Mouse (Mus musculus): Measurements from ENCODE around the gene Mvb12b.

The Mvb12b gene

DNA sequence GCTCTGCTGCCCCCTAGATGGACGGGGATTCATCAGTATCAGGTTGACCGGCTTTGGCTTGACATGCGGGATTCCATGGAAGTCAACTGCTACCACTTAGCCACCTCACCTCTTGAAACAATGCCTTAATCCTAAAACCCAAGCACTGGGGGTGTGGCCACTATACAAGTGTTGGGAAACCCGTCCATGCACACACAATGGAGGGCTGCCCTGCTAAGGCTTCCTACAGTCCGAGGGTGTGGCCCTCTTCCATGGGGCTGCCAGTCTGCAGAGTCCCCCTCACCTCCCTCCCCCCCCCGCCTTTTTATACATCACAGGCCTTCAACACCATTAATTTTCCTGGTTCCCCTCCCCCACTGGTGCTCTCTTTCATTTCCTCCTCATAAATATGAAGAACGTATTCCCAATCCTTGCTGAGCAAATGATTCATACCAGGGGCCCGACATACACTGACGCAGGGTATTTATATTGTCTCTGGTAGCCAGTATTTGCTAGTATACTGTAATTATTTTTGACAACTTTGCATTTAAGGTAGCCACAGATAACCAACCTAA is 51.0 kb downstream of the Mvb12b start:
- ChIA-PET CTCF (no interaction called here), POLR2A (no interaction called here)

DNA sequence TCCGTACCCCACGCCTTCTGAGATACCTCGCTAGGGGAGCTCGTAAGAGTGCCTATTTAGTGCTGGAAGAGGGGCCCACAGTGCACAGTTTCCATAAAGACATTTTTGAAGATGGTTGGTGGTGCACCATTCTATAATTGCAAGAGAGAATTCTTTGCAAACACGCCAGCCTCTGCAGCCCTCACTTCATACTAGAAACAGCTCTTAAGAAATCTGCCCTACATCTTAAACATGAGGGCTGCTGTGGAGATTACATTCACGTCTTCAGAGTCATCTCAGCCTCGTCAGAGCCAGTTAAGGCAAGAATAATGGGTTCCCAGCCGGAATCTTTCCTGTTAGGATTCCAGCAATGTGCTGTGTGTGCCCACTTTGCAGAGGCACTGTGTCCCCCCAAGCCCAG is 52.7 kb downstream of the Mvb12b start:
- CTCF ChIA-PET, result no interaction called here
- POLR2A ChIA-PET, result no interaction called here

DNA sequence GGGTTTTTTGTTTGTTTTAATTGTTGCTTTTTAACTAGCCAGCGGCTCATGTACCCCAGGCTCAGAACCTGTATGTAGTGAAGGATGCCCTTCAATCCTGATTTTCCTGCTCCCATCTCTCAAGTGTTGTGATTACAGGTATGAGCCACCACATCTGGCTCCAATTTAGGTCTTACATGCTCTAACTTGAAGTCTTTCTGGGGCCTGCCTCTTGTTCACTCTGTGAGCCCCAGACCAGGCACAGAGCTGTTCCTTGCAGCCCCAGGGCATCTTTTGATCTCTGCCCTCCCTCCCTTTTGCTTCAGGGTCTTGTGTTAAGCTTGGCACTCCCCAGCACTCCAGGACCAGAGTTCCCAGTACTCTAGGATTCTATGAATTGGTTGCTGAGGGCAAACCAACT is 53.8 kb downstream of the Mvb12b start:
- ChIA-PET POLR2A (no interaction called here), CTCF (no interaction called here)

GRCm38 (mm10) chr2:33829870-33830269 is 57.9 kb downstream of the Mvb12b start:
- ChIA-PET CTCF (no interaction called here), POLR2A (interaction anchor here in 1 of 4 experiments (0.5 kb wide), 1 partner anchor 203 kb away, joined by 3 read pairs; no protein-coding TSS in a partner anchor)

DNA sequence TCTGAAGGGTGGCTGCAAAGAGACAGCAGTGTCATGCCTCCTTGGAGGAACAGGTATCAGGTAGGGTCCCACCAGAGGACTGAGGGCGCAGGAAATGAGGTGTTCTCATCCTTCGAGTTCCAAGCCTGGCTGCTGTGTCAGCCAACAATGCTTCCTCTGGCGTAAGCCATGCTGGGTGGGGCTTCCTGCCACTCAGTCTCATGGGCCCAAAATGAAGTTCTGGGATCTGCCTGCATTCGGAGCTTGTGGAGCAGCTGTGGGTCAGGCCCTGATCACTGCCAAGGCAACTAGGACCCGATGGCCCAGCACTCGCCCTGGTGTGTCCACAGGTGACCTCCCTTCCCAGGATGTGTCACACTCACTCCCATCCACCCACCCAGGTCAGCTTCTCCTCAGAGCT is 61.0 kb downstream of the Mvb12b start:
- ChIA-PET CTCF (interaction anchor here in 3 of 4 experiments (0.6 to 1.3 kb wide), 6 partner anchors 17 to 819 kb away, joined by 3 to 6 read pairs (median 3); no protein-coding TSS in a partner anchor), POLR2A (no interaction called here)

DNA sequence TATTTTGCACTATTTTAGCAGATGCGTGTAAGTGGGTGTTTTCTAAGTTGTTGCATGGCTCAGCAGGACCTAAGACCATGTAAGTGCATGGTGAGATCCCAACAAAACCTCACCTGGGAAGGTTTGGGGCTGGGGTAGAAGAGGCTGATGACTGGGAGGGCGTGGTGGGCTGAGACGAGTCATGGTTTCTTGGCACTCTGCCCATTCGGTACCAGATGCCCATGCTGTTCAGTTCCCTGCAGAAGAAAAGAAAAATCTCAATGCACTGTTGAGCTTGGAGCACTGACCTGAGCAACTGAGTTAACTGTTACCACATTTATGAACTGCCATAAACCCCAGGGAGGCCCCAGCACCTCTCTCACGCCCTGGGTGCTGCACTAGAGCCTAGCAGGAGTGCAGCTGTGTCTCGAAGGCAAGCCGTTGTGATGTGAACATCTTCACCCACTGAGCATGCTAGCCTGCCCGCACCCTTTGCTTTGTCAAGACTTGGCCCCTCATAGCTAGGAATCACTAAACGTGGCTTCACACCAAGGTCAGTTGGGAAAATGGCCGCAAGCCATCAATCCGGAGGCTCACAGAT is 62.7 kb downstream of the Mvb12b start:
- ChIA-PET CTCF (interaction anchor here in 2 of 4 experiments (0.7 to 1.7 kb wide), 2 partner anchors 14 to 90 kb away, joined by 3 read pairs; no protein-coding TSS in a partner anchor), POLR2A (interaction anchor here in 2 of 4 experiments (0.5 to 1.1 kb wide), 3 partner anchors 13 to 131 kb away, joined by 3 to 5 read pairs (median 3); no protein-coding TSS in a partner anchor)

- POLR2A ChIA-PET, result interaction anchor here in 2 of 4 experiments (0.6 to 0.7 kb wide), 3 partner anchors 529 to 1156 kb away, joined by 3 to 4 read pairs (median 3); no protein-coding TSS in a partner anchor
- CTCF ChIA-PET, result interaction anchor here in 3 of 4 experiments (0.5 to 1.9 kb wide), 9 partner anchors 69 to 257 kb away, joined by 3 to 13 read pairs (median 3); no protein-coding TSS in a partner anchor
Observed at GRCm38 (mm10) chr2:33821677-33822607, 65.8 kb downstream of the Mvb12b start.

DNA sequence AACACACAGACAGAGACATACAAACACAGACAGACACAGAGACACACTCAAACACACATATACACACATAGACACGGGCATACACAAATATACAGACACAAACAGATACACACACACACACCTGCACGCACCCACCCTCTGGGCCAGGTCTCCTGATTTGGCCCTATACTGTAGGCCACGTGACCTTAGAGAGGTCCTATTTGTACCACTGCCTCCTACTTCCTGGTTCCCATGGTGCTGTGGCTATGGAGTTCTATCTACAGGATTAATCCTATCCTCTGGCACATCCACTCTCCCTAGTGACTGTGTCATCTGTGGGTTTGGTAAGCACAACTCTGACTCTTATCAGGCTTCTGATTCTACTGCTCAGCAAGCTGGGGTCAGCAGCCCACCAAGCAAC is 67.3 kb downstream of the Mvb12b start:
- ChIA-PET CTCF (interaction anchor here in 2 of 4 experiments (0.6 to 1.2 kb wide), 3 partner anchors 34 to 738 kb away, joined by 3 to 13 read pairs (median 3); no protein-coding TSS in a partner anchor), POLR2A (no interaction called here)

DNA sequence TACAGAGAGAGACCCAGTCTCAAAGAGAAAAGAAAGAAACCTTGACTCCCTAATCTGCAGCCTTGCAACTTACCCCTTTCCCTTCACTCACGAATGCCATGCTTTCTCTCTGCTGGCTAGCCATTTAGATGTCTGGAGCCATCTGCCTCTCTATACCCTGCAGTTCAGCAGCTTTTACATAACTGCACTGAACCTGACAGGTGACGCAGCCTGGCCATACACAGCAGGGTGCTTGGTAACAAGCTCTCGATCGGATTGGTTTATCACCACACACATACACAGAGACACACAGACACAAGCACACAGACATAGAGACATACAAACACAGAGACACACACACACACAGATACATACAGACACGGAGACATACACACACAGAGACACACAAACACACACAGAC is 67.7 kb downstream of the Mvb12b start:
- ChIA-PET POLR2A (no interaction called here), CTCF (interaction anchor here in 3 of 4 experiments (0.6 to 1.3 kb wide), 5 partner anchors 35 to 819 kb away, joined by 3 to 13 read pairs (median 3); no protein-coding TSS in a partner anchor)

DNA sequence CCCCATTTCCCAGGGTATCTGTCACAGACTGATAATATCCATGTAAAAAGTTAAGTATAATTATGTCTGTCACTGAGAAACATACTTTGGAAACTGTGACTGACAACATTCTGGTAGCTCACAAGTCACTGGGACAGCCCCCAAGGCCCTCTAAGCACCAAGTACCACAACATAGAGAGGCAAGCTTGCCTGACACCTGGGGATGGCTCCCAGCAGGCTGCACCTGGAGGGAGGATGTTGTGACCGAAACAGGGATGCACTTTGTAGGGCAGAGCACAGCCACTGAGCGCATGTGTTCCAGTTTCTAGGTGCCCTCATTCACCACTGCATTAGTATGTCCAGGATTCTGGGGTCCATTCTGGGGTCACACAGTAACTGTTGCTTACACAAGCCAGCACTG is 69.4 kb downstream of the Mvb12b start:
- POLR2A ChIA-PET, result no interaction called here

DNA sequence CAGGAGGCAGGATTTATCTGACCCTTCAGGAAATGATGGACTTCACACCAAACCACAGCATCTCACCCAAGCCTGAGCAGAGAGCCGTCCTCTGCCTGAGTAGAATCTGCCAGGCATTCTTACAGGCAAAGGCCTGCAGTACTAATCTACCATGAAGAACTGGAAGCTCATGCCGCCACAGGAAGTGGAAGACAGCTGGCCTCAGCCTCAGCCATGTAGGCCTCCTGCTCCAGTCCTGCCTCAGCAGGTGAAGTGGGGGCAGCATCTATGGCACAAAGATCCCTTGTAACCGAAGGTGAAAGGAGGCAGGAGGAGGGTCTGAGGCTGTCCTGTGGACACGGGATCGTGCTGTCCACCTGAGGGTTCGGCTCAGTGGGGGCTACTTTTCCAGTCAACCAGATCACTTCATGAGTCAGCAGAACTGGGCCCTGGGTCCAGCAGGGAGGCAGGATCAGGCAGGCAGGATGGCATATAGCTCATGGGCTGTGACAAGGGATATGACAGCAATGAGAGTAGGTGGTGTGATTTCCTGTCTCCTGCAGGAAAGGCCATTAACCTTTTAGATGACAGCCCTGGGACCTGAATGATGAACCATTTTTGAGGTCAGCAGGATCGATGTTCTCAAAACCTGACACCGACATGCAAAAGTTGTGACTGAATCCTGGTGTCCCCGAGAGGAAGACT is 69.9 kb downstream of the Mvb12b start:
- ChIA-PET POLR2A (interaction anchor here in 1 of 4 experiments (1.2 kb wide), 1 partner anchor 15 kb away, joined by 3 read pairs; no protein-coding TSS in a partner anchor), CTCF (no interaction called here)

More for the DNA sequence above, 69.4 kb downstream of the Mvb12b start:
- CTCF ChIA-PET, result no interaction called here

DNA sequence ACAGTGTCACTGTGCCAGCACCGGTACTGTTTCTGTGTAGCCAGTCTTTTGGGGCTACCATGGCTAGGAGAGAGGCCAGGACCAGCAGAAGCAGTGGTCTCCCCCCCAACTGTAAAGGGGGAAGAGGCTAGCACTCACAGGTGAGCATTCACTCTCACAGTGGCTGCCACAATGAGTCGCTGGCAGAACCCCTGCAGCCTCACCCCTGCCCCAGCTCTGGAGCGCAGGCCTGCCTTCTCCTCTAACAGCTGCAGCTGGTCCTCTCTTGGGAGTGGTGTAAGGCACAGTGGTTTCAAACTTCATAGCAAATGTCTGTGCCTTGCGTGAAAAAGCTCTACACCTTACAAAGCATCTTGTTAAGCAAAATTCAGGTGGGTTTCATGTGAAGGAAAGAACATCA is 70.7 kb downstream of the Mvb12b start:
- CTCF ChIA-PET, result interaction anchor here in 3 of 4 experiments (0.5 to 0.9 kb wide), 3 partner anchors 83 to 1125 kb away, joined by 3 to 7 read pairs (median 4); no protein-coding TSS in a partner anchor

DNA sequence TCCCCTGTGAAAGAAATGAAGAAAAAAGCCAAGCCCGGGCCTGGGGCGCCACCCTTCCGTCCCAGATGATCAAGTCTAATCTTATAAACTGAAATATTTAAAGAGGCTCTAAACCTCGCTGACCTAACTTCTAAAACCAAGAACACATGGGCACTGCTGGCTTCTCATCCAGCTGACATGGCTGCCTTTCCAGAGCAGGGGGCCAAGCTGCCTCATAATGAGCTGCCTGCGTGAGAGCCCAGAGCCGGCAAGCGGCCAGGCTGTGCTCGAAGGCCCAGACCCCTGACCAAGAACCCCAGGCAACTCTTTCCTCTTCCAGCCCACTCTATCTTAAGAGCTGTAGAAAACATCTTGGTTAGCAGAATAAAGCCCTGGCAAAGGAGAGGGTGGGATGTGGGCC is 73.2 kb downstream of the Mvb12b start:
- ChIA-PET POLR2A (no interaction called here), CTCF (interaction anchor here in 1 of 4 experiments (0.6 kb wide), 2 partner anchors 53 to 1687 kb away, joined by 3 to 5 read pairs; no protein-coding TSS in a partner anchor)

More for the DNA sequence above, 70.7 kb downstream of the Mvb12b start:
- POLR2A ChIA-PET, result interaction anchor here in 1 of 4 experiments (1.2 kb wide), 1 partner anchor 14 kb away, joined by 3 read pairs; no protein-coding TSS in a partner anchor

DNA sequence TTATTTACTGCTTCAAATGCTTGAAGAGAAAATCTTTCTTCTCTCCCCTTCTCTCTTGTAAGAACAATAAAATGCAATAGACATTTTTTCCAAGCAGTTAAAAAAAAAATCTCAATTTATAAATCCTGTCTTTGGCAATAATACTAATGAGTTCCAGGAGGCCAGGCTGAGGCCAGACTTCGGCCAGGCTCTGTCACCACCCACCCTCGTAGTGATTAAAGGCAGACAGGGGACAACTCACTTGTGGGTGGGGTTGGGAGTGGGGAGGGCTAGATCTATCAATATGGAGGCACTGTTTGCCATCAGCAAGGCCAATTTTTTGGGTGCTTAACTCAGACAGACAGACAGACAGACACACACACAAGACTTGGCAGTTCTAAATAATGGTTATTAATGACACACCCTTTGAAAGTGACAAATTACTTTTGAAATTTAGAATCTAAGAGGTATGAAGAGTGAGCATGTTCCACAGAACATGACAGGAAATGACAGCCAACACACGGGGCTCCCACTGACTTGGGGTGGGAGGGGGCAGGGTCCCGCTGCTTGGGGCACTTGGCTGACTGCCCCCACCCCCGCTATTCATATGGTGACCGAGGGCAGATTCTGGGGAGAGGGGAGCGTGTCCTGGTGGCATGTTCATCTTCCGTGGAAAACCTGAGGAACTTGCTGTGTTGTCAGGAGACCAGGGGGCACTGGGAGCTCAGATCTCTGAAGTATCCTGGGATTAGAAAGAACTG is 74.1 kb downstream of the Mvb12b start:
- ChIA-PET POLR2A (interaction anchor here in 1 of 4 experiments (0.9 kb wide), 1 partner anchor 10 kb away, joined by 3 read pairs; no protein-coding TSS in a partner anchor), CTCF (interaction anchor here in 1 of 4 experiments (0.6 kb wide), 1 partner anchor 54 kb away, joined by 3 read pairs; no protein-coding TSS in a partner anchor)

DNA sequence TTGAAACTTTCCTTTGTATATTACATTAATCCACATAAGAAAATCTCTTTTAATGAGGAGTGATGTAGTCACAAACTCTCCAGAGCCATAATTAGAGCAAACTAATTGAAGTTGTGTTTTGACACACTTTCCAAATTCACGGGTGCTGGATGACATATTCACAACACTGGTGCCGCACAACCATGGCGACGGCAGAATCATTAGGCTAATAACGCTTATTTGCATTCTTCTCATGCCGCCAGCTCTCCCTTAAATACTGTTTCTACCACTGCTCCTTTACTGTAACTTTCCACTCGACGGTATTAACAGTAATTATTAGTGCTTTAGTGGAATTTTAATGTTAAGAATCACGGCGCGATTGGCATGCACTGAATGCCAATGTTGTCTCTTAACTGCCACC is 74.8 kb downstream of the Mvb12b start:
- CTCF ChIA-PET, result no interaction called here
- POLR2A ChIA-PET, result interaction anchor here in 1 of 4 experiments (0.9 kb wide), 2 partner anchors 9 to 105 kb away, joined by 3 read pairs; no protein-coding TSS in a partner anchor

DNA sequence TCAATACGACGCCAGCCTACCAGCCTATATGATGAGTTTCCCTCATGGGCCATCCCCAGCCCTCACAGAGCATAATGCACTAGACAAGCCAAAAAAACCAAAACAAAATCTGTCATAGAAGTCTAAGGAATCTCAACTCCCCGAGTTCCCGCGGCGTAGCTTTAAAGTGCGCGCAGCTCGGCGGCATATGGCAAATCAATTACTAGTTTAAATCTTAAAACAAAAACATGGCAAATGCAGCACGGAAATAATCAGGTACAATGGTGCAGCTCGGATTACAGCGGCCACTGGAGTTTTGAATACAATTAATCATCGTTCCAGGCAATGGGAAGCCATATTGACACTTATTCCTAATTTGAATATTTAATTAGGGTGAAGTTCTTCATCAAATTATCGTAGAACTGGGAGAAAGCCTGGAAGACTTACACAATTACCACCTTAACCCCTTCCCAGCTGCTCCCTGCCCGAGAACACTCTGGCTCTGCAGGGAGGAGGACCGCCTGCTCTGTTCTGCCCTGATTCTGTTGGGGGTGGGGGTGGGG is 76.3 kb downstream of the Mvb12b start:
- POLR2A ChIA-PET, result interaction anchor here in 2 of 4 experiments (0.6 to 0.7 kb wide), 2 partner anchors 249 to 298 kb away, joined by 4 to 6 read pairs; no protein-coding TSS in a partner anchor
- CTCF ChIA-PET, result interaction anchor here in 1 of 4 experiments (0.7 kb wide), 1 partner anchor 52 kb away, joined by 9 read pairs; no protein-coding TSS in a partner anchor

DNA sequence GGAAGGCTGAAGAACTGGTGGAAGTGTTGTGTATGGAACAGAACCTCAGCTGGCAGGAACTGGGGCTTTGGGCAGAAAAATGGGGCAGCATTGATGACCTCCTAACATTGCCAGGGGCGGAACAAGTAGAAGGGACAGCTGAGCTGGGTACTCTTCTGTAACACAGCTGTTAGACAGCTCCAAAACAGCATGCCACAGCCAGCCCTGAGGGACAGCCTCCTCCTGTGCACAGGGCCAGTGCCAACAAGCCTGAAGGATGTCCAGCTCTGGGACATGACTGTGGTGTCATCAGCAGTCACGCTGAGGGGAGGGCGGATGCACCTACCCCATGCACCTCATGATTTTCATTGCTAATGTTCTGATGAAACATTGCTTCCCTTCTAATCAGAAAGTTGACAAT is 78.7 kb downstream of the Mvb12b start:
- POLR2A ChIA-PET, result interaction anchor here in 1 of 4 experiments (0.6 kb wide), 1 partner anchor 301 kb away, joined by 3 read pairs; no protein-coding TSS in a partner anchor
- CTCF ChIA-PET, result interaction anchor here in 1 of 4 experiments (0.9 to 1.4 kb wide), 3 partner anchors 18 to 73 kb away, joined by 3 to 4 read pairs (median 3); no protein-coding TSS in a partner anchor
